Mouse (Mus musculus): ENCODE measurements around the gene Six2.

DNA sequence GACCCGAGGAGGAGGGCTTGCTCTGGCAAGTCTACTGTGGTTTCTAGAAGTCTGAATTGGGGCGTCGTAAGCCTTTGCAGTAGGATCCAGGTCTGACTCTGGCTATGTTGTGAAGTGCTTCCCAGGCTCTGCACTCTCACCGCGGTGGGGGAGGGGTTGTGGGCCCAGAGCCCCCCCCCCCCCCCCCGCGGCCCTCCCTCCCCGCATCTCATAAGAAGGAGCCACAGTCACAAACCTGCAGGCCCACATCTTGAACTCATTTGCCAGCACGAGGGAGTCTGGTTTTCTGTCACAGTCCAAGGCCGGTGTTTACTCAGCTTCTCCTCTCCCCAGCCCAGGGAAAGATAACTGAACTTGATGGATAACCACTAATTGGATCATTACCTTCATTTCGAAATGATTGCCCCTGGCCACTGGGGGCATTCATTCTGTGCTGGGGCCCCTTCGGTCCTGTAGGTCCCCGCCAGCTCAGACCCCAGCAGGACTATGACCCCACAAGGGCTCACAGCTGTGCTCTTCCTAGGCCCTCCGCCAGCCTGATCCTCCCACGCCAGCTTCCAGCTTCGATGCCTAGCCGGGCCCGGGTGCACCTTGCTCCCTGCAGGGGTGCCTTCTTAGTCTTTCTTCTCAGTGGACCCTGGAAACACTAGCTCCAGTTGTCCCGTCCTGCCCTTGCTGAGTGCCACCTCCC lies 49.2 kb upstream of the Six2 start:
- TF ChIP-seq CTCF (IDR thresholded peaks at IDR 0.05; ENCODE audit: insufficient read depth, low read length) (no peak), POLR2A (IDR thresholded peaks at IDR 0.05; ENCODE audit: borderline replicate concordance, extremely low read depth, low read depth, low read length) (no peak)
